Mouse (Mus musculus): ENCODE measurements around the gene Sept9. TPM values are rescaled to one million over a fixed set of nuclear protein-coding genes. Genes with fewer than 3 reads are reported as not detected.

The Sept9 gene
- total RNA-seq, 4 experiments from 2014 or later = 68.1 to 76.4 (median 71.0) TPM

DNA sequence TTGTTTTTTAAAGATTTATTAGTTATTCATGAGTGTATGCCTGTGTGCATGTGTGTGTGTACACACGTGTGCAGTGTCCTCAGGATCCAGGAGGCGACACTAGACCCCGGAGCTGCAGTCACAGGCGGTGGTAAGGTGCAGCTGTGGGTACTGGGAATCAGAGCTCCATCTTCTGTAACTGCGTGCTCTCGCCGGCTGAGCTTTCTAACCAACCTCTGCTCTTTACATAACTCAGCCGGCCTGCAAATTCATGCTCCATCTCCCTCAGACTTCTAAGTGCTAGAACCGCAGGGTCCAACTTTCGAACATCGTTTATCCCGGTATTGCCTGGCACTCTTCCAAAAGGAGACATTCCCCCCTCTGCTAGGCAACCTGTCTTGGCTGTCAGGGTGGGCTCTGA lies 24.0 kb upstream of the Sept9 start:
- DNase-seq (ENCODE audit: low spot score in 2 of 2) = peak in 1 of 2 experiments; percentile 35

DNA sequence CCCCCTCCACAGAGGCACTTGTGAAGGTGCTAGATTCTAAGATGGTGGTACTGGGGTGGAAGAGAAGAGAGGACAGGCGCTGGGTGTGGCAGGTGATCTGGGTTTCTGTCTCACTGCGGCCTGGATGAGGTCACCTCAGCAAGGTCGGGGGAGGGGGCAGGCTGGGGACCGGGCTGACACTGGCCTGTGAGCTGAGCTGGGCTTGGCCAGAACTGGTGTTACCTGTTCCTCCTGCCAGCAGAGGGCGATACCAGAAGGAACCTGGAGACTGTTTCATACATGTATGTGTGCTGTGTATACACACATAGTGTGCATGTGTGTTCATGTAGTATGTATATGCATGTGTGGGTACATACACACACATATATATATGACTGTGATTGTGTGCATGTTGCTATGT lies 23.2 kb upstream of the Sept9 start:
- DNase-seq (ENCODE audit: low spot score in 2 of 2) = peak in 1 of 2 experiments; percentile 22

DNA sequence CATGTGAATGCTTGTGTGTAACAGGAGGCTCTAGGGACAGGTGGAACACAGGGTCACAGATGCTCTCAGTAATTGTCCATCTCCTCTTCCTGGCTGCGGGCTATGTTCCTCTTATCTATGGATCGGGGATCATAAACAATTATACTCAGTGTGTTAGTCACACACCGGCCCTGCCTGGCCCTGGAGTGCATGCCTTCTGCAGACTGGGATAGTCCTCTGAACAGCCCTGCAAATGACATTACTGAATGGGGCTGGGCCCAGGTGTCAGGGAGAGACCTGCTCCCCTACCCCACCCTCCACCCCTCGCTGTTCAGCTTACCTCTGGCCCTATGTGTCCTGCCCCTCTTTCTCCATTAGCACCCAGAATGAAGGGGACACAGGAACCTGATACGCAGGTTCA lies 22.6 kb upstream of the Sept9 start:
- peak in 1 of 2 experiments; percentile 8 for DNase-seq (ENCODE audit: low spot score in 2 of 2)

GRCm38 (mm10) chr11:117177303-117177979 lies 22.0 kb upstream of the Sept9 start:
- DNase-seq (ENCODE audit: low spot score in 2 of 2) = peak; percentile 78 to 88

DNA sequence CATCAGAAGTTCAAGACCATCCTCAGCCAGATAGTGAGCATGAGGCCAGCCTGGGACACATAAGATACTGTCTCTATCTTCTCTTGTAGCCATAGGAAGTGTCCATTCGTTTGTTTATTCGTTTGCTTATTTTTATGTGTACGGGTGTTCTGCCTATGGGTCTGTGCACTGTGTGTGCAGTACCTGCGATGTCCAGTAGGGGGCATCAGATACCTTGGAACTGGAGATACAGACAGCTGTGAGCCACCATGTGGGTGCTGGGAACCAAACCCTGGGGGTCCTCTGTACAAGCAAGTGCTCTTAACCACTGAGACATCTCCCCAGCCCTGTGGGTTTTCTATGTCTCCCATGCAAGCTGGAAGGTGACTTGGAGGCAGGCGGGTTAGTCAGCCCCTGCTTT lies 19.6 kb upstream of the Sept9 start:
- DNase-seq (ENCODE audit: low spot score in 2 of 2) = no peak

DNA sequence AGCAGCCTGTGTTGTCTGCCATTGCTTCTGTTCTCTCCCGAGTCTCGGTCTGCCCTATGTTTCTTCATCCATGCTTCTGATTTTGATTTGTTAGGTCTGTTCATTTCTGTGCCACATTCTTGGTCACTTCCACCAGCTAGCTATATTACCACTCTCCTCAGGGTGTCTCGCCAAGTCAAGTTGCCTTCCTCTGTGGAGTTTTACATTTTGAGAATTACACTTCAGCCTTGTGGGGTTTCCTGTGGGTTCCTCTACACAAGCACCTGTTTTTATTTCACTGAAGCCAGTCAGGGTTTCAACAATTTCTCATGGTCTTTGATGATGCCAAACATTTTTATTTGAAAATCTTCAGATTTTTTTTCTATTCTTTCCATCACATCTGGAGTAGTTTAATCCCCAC lies 16.7 kb upstream of the Sept9 start:
- DNase-seq (ENCODE audit: low spot score in 2 of 2) = no peak

- no peak for DNase-seq (ENCODE audit: low spot score in 2 of 2)
Observed at GRCm38 (mm10) chr11:117183299-117183698, 16.2 kb upstream of the Sept9 start.

GRCm38 (mm10) chr11:117183841-117184240 lies 15.6 kb upstream of the Sept9 start:
- DNase-seq (ENCODE audit: low spot score in 2 of 2) = no peak

DNA sequence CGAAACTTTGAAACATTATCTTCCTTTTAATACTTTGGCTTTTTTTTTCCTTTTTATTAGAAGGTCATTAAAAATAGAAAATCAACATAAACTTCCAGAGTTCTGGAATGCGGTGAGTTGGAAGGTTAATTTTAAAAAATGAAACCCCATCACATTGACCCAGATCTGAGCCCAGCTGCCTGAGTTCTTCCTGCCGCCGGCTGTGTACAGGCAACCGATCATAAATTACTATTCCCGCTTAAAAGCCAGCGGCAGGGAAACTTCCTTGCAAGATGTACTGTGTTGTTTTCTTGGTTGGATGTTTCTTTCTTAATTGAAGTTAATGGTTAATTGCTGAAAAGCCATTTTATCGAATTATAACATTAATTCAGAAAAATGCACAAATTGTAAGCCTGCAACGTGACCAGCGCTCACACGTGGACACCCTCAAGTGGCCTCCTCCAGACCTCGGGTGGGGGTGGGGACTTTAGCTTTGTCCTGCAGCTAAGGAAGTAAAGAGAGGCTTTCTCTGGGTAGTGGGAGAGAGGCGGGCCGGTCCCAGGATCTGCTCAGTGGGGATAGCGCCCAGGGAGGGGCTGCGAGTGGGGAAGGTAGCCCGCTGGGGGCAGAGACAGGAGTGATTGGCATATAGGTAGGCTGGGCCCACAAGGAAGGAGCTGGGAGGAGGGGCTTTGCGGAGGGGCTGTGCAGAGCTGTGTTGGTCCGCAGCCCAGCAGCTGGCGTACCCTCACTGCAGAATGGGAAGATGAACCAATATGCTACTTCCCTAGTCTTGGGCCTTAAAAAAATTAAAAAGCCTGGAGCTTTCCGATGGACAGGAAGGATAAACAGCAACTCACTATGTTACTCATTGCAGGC lies 14.2 kb upstream of the Sept9 start:
- no peak for DNase-seq (ENCODE audit: low spot score in 2 of 2)

DNA sequence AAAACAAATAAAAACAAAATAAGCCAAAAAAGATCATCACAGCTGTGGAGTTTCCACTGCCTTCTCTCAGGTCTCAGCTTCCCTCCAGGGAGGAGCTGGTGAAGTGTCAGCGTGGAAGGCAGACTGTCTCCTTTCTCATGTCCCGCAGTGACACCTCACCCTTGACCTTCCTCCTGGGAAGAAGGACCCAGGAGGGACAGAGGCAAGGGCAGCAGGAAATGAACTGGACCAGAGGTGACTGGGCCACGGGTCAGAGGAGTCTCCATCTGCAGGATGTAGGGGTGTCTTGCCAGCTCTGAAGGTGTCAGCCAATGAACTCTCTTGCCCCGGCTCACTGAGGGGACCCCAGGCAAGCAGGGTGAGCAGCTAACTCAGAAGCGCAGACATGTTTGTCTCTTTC lies 7.9 kb upstream of the Sept9 start:
- no peak for DNase-seq (ENCODE audit: low spot score in 2 of 2)

- DNase-seq (ENCODE audit: low spot score in 2 of 2) = no peak
Observed at GRCm38 (mm10) chr11:117194475-117194937, 5.0 kb upstream of the Sept9 start.

DNA sequence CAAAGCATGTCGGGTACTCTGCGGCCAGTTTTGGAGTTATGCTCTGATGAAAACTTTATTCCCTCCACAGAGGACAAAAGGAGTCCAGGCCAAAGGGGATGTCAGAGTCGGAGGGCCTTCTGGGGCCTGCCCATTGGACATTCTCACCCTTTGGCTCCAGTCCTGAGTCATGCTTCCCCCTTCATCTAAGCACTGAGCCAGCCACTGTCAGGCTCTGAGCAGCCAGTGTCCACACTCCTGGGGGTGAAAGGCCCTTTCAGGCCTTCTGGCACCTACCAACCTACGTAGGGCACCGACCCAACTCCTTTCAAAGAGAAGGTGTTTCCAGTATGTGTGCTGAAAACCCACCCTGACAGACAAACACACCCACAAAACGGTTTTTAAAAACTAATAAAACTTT lies 3.8 kb upstream of the Sept9 start:
- no peak for DNase-seq (ENCODE audit: low spot score in 2 of 2)

GRCm38 (mm10) chr11:117196681-117197080 lies 2.8 kb upstream of the Sept9 start:
- DNase-seq (ENCODE audit: low spot score in 2 of 2) = no peak

- DNase-seq (ENCODE audit: low spot score in 2 of 2) = no peak
Observed at GRCm38 (mm10) chr11:117198122-117198521, 1.3 kb upstream of the Sept9 start.

- no peak for DNase-seq (ENCODE audit: low spot score in 2 of 2)
Observed at GRCm38 (mm10) chr11:117201846-117202245, 2.4 kb downstream of the Sept9 start.

- no peak for DNase-seq (ENCODE audit: low spot score in 2 of 2)
Observed at GRCm38 (mm10) chr11:117204606-117205005, 5.1 kb downstream of the Sept9 start.

- no peak for DNase-seq (ENCODE audit: low spot score in 2 of 2)
Observed at GRCm38 (mm10) chr11:117205042-117205441, 5.6 kb downstream of the Sept9 start.

- no peak for DNase-seq (ENCODE audit: low spot score in 2 of 2)
Observed at GRCm38 (mm10) chr11:117205447-117205846, 6.0 kb downstream of the Sept9 start.

GRCm38 (mm10) chr11:117207436-117207835 lies 8.0 kb downstream of the Sept9 start:
- no peak for DNase-seq (ENCODE audit: low spot score in 2 of 2)

GRCm38 (mm10) chr11:117208151-117208673 lies 8.8 kb downstream of the Sept9 start:
- DNase-seq (ENCODE audit: low spot score in 2 of 2) = no peak

GRCm38 (mm10) chr11:117216713-117217112 lies 17.3 kb downstream of the Sept9 start:
- no peak for DNase-seq (ENCODE audit: low spot score in 2 of 2)

DNA sequence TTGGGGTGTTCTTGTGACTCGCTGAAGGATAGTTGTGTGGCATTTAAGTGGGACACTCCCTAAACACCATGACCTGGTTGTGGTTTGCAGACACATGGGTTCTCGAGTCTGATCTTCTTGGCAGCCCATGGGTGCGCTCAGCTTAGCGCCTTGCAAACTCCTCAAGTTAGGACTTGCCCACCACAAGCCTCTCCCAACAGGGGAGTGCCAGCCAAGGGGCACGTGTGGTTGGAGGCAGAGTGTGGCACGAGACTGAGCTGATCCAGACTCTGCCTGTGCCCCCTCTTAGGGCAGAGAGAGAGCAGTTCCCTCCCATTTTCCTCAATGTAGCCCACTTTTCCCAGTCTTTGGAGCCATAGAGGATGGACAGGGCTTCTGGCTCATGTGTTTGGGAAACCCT lies 18.6 kb downstream of the Sept9 start:
- DNase-seq (ENCODE audit: low spot score in 2 of 2) = no peak

Data from left cerebral cortex, adult 8-10 months (tissue).